Mouse (Mus musculus) spleen, adult 10 weeks (tissue): ENCODE measurements around the gene Rps2. TPM values are rescaled to one million over a fixed set of nuclear protein-coding genes. Genes with fewer than 3 reads are reported as not detected.

Experiments
- polyA plus RNA-seq: library from polyadenylated mRNA; stranded (reverse); fragments of 350-450 nt; fragmentation: Illumina TruSeq; extraction: RNeasy Lipid Tissue Mini Kit (QIAGEN cat#74804); gene quantifications from one replicate; pipeline ENCODE4 v1.2.3, GENCODE M21; 2015; ENCODE audit warnings: low replicate concordance; ENCODE audit not compliant: insufficient read depth

Gene Rps2
- polyA plus RNA-seq, result 1,280 TPM

DNA sequence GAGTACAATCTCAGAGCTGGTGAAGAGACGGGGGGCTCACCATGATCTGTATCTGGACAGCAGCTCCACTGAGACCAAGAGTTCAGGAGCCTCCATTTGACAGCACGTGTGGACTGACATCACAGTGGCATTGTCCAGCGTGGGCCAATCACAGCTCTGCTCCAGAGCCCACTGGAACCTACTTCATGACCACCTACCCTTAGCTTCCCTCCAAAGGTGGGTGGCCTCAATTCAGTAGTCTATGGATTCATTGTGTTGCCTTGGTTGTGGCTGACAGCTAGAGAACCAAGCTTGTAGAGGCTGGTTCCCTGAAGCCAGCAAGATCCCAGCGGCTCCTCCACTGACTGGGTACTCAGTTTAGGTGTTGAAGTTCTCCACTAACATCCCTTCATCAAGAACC, at the start of gene Rps2, which contains the start of gene Rnf151:
Rps2 (plus strand) TSS at position 174 of the 400 bp plus-strand sequence.
Rnf151 (minus strand) TSS at position 121 of the 400 bp plus-strand sequence.

DNA sequence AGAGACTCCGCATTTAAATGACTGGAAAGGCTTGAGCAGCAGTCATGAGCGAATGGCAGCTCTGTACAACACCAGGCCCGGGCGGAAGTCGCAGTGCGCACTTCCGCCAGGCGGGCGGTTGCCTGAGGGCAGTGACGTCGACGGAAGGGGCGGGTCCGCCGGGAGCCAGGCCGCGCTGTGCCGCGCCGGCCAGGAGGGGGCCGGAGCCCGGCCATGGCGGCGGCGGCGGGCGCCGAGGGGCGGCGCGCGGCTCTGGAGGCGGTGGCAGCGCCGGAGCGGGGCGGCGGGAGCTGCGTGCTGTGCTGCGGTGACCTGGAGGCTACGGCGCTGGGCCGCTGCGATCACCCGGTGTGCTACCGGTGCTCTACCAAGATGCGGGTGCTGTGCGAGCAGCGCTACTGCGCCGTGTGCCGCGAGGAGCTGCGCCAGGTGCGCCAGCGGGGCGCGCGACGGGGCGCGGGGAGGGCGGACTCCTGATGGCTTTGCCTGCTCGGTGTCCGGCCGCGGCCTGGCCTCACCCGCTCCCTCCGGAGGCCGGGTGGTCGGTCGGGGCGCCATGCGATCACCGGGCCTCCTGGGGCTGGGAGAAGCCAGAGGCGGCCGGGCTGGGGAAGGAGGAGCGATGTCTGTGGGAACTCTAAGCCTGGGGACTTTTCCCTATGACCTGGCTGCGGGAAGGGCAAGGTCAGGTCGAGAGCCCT, 48.2 kb upstream of the Rps2 start, which contains the start of gene Zfp598:
Zfp598 (plus strand) TSS at position 143 of the 701 bp plus-strand sequence.

DNA sequence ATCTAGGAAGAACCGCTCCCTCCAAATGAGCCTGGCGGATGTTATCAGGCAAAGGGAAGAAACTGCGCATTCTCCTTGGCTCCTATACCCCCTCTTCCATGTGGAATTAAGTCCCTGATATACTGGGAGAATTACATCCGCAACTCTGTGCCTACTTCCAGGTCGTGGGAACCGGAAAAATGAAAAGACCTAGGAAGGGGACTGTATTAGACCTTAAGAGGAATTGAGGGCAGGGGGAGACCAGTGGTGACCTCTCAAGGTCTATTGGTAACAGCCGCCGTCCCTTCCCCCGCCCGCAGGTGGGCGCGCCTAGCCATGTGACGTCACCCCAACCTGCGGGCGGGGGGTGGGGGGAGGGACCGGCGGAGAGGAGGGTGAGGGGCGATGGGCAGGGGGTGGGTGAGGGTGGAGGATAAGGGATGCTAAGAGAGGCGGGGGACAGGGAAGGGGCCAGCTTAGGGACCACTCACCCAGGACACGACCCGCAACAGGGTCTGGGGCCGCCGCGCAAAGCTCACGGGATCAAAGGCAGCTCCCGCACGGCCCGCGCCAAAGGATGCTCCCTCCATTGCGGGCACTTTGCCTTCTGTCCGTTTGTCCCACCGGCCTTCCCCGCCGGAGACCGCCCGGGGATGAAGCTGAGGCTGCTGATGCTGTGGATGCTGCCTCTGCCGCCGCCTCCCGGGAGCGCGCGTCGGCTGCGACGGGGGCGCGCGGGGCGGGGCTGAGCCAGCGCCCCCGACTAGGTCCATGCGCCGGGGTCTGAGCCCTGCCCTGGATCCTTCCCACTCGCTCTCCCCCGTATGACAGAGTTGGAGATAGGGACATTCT, 28.4 kb upstream of the Rps2 start, which contains the start of gene Syngr3:
Syngr3 (minus strand) TSS at position 705 of the 831 bp plus-strand sequence.

DNA sequence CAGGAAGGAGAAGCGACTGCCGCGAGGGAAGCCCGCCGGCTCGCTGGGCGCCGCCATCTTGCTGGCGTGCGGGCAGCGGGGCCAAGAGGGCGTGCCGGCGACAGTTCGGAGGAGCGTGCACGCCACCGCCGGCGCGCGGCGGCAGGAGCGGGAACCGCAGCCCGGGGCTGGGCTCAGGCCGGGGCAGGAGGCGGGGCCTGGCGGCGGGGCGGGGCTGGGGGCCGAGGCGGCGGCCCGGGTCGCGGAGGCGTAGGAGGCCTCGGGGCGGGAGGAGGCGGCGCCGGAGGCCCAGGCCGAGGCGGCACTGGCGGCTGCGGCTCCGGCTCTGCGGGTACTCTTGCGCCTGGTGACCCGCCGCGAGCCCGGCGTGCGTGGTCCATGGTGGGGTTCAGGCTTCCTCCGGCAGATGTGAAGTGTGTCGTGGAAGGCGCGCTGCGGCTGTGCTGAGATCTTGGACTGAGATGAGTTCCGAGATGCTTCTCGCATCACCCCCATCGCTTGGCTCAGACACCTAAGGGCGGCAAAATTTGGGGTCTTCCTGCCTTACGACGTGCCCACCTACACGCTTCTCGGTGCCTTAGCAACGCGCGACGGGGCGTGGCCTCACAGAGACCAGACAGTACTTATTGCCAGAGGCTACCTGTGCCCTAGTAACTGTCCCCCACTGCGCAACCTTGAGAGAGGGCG, 21.8 kb upstream of the Rps2 start, which contains the start of the genes Gfer and Noxo1:
Gfer (minus strand) TSS at position 146 of the 687 bp plus-strand sequence.
Noxo1 (plus strand) TSS at position 224 of the 687 bp plus-strand sequence.

DNA sequence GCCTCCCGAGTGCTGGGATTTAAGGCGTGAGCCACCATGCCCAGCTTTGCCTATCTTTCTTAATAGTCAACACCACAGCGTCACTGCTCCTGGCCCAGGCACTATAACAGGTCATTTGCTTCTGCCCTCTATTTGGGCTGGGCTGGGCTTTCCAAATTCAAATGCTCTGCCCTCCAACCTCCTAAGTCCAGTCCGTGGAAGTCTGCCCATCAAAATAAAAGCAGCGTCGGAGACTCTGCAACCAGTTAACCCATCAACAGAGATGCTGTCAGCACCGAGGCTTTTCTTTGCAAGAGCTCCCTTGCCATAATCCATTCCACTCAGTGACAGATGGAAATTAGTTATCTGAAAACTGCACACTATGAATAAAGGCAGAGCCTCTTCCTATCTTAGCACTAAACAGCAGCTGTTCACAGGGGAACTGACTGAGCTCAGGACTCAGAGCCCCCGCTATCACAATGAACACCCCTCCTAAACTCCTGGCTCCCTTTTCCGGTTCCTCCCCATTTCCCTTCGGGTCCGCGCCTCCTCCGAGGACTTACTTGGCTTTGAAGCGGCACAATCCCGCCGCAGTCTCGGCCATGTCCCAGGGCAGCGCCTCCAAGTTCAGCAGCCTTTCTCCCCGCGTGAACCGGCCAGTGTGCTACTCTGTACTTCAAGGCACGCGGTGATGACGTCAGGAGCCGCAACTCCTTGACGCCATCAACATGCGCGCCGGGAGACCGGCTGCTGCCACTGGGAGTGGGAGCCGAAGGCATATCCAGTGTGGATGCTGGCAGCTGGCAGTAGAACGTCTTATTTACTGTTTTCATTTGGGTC, 10.7 kb upstream of the Rps2 start, which contains the start of gene Tbl3:
Tbl3 (minus strand) TSS at position 679 of the 819 bp plus-strand sequence.

DNA sequence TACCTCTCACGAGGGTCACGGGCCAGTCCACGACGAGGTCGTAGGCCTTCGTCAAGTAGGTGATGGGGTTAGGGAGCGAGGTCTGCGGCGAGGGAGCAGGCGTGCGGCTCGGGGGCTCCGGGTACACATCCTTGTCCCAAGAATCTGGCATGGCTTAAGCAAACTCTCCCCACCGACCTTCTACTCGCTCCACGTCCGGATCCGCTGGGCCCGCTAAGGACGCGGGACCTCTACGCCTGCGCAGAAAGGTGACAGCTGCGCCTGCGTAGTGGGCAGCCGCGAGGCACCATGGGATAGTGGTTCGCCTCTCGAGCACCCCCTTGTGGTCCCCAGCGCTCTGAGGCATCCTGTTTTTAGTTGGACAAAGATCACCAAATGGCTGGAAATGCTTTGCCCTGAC, 6.3 kb downstream of the Rps2 start, which contains the start of gene Ndufb10:
Ndufb10 (minus strand) TSS at position 295 of the 400 bp plus-strand sequence.

DNA sequence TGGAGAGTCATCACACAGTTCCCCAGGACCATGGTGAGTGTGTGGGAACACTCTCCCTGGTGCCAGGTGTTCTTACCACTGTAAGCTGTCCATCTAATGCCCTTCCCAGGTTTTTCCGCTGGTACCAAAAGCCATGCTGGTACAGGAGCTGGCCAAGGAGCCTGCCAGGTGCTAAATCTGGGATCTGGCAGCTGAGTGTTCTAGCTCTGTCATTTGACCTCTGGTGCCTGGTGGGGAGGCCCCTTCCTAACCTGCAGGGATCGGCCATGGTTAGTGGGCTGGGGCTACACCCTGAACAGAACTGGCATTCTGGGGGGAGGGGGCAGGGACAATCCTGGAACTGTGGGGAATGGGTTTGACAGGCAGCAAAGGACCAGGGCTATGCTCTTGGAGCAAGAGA, 9.7 kb downstream of the Rps2 start, which contains the start of gene Rpl3l:
Rpl3l (plus strand) TSS at position 203 of the 400 bp plus-strand sequence.

DNA sequence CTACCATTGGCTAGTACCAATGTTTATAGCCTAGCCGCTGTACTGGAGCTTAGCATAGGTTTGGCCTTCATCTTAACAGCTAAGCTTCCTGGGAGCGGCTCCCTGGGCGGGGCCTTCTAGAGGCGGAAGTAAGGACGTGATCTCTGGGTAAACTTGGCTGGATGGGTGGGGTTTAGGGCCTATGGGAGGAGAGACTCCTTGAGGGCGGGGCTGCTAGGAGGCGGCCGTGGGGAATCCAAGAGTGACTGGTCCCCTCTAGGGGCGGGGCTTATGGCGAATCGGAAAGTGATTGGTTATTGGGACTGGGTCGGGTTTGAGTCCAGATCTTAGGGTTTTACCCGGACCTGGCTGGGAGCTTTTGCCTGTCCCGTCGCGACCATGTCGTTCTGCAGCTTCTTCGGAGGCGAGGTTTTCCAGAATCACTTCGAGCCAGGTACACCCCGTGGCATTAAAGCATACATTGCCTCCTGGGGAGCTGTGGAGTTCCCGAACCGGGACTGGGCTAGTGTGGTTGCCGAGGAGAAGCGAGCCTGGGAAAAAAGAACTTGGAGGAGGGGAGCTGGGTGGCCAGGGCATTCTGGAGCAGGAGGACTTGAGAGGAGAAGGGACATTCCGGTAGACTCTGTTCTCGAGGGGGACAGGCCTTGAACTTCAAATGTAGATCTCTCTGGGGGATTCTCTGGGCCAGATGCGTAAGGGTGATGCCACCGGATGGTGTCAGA, 18.6 kb downstream of the Rps2 start, which contains the start of gene Msrb1:
Msrb1 (plus strand) TSS at position 313 of the 722 bp plus-strand sequence.

DNA sequence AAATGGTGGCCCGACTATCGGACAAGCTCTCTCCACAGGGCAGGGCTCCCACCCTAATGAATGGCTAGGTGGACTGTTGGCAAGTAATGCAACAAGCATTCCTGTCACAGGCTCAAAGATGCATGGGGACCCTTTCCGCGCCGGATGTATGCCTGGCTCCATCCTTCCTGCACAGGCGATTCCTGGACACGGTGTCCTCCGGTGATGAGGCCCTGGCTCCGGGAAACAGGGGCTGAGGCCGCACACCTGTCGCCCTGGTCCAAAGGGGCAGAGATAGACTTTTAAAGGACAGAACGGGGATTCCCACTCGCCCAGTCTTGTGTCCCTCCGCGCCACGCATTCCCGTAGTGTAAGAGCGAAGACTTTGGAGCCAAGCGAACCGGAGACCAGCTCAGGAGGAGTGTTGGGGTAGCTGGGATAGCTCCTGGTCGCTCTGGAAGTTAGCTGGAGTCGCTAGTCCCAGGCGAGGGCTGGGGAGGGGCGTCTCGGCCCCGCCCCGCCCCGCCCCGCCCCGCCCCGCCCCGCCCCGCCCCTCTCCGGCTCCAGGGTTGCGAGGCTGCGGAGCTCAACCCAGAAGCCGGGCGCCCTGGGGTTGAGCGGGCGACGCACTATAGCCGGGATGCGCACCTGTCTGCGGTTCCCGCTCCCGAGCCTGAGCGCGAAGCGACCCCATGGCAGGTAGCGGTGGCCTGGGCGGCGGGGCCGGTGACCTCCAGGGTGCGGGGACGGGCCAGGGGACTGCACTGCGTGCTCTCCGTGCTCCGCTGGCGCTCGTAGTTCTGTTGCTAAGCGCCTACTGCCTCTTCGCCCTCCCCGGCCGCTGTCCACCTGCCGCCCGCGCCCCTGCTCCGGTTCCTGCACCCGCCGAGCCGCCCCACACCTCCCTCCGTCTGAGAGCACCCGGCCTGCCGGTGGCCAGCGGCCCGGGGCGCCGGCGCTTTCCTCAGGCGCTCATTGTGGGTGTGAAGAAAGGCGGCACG, 34.8 kb downstream of the Rps2 start, which contains the start of gene Hs3st6:
Hs3st6 (plus strand) TSS at position 574 of the 980 bp plus-strand sequence.

Other genes starting within 250 kb of the Rps2 start
- gene E4f1, start 247.8 kb upstream of the Rps2 start, polyA plus RNA-seq, result 22.7 TPM
- 18.8 TPM for gene Pgp, start 247.7 kb upstream of the Rps2 start, polyA plus RNA-seq
- gene Bricd5, start 244.2 kb upstream of the Rps2 start, polyA plus RNA-seq, result 0.26 TPM
- gene Mlst8, start 239.0 kb upstream of the Rps2 start, polyA plus RNA-seq, result 19.8 TPM
- gene Caskin1, start 229.5 kb upstream of the Rps2 start, polyA plus RNA-seq, result 0.08 TPM
- gene Traf7, start 190.2 kb upstream of the Rps2 start, polyA plus RNA-seq, result 125 TPM
- gene Rab26, start 183.9 kb upstream of the Rps2 start, polyA plus RNA-seq, result 1.7 TPM
- gene Pkd1, start 168.3 kb upstream of the Rps2 start, polyA plus RNA-seq, result 31.5 TPM
- gene Tsc2, start 85.5 kb upstream of the Rps2 start, polyA plus RNA-seq, result 46.2 TPM
- 3.4 TPM for gene Nthl1, start 85.4 kb upstream of the Rps2 start, polyA plus RNA-seq
- 21.0 TPM for gene Slc9a3r2, start 67.8 kb upstream of the Rps2 start, polyA plus RNA-seq
- not detected for gene Npw, start 59.7 kb upstream of the Rps2 start, polyA plus RNA-seq
- 15.5 TPM for gene Zfp598, start 48.4 kb upstream of the Rps2 start, polyA plus RNA-seq
- not detected for gene Syngr3, start 28.2 kb upstream of the Rps2 start, polyA plus RNA-seq
- 16.0 TPM for gene Gfer, start 22.0 kb upstream of the Rps2 start, polyA plus RNA-seq
- gene Noxo1, start 21.9 kb upstream of the Rps2 start, polyA plus RNA-seq, result 4.3 TPM
- gene Tbl3, start 10.5 kb upstream of the Rps2 start, polyA plus RNA-seq, result 8.7 TPM
- not detected for gene Rnf151, start 53 bp upstream of the Rps2 start, polyA plus RNA-seq
- gene Ndufb10, start 6.4 kb downstream of the Rps2 start, polyA plus RNA-seq, result 148 TPM
- gene Rpl3l, start 9.7 kb downstream of the Rps2 start, polyA plus RNA-seq, result not detected
- gene Msrb1, start 18.5 kb downstream of the Rps2 start, polyA plus RNA-seq, result 62.1 TPM
- not detected for gene Hs3st6, start 34.9 kb downstream of the Rps2 start, polyA plus RNA-seq
- 0.51 TPM for gene Meiob, start 86.2 kb downstream of the Rps2 start, polyA plus RNA-seq
- gene Hagh, start 122.0 kb downstream of the Rps2 start, polyA plus RNA-seq, result 62.0 TPM
- gene Fahd1, start 132.2 kb downstream of the Rps2 start, polyA plus RNA-seq, result 9.4 TPM
- 0.36 TPM for gene Igfals, start 147.9 kb downstream of the Rps2 start, polyA plus RNA-seq
- gene Nubp2, start 168.2 kb downstream of the Rps2 start, polyA plus RNA-seq, result 30.4 TPM
- gene Spsb3, start 168.5 kb downstream of the Rps2 start, polyA plus RNA-seq, result 12.0 TPM
- 12.4 TPM for gene Eme2, start 177.0 kb downstream of the Rps2 start, polyA plus RNA-seq
- gene Mrps34, start 177.0 kb downstream of the Rps2 start, polyA plus RNA-seq, result 18.6 TPM
- 14.5 TPM for gene Nme3, start 178.4 kb downstream of the Rps2 start, polyA plus RNA-seq
- 68.1 TPM for gene Mapk8ip3, start 218.9 kb downstream of the Rps2 start, polyA plus RNA-seq
- gene Jpt2, start 242.6 kb downstream of the Rps2 start, polyA plus RNA-seq, result 50.0 TPM